Mouse (Mus musculus): ENCODE measurements around the gene AU018091. TPM values are rescaled to one million over a fixed set of nuclear protein-coding genes. Genes with fewer than 3 reads are reported as not detected.

The AU018091 gene
- not detected in 2 replicates for polyA plus RNA-seq (2015; fragmentation: Nextera tagmentation; extraction: Ambion mirVana)

DNA sequence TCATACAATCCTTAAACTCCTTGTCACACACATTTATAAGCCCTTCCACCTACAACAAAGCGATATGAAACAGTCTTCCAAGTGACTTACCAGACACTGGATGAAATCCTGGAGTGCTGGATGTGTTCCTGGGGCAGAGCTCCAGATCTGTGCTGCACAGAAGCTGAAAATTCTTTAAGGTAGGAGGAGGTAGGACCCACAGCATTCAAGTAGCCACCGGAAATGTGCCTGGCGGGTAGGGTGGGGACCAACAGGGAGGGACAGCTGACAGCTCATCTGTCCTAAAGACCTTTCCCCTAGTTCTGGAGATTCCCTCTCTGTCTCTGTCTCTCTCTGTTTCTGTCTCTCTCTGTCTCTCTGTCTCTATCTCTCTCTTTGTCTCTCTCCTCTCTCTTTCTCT is at the start of gene AU018091:
TSS of gene AU018091 (minus strand) at position 279 of the 400 bp plus-strand sequence.
- H3K4me3 ChIP-seq (ENCODE audit: low read length), result no peak within 1 kb of the TSS
- no peaks in the 10 kb centered on the region for H3K27me3 ChIP-seq (replicated peaks; ENCODE audit: control insufficient read depth, insufficient read depth, low read length)
- ATAC-seq, result no peak
- H3K36me3 ChIP-seq (ENCODE audit: control insufficient read depth, insufficient read depth, low read length), result no peaks in the 10 kb centered on the region
- H3K4me2 ChIP-seq (ENCODE audit: low read depth, low read length), result no peak within 1 kb of the TSS
- no peak within 1 kb of the TSS for H3K27ac ChIP-seq (ENCODE audit: low read length)
- H3K9me3 ChIP-seq (ENCODE audit: control insufficient read depth, low read length), result no peaks in the 10 kb centered on the region
- H3K9ac ChIP-seq (ENCODE audit: low read depth, low read length), result no peak within 1 kb of the TSS
- 59% methylated on average over 3 of the region's 3 CpGs for WGBS
- no peaks in the 10 kb centered on the region for H3K4me1 ChIP-seq (ENCODE audit: control insufficient read depth, insufficient read depth, low read length)

DNA sequence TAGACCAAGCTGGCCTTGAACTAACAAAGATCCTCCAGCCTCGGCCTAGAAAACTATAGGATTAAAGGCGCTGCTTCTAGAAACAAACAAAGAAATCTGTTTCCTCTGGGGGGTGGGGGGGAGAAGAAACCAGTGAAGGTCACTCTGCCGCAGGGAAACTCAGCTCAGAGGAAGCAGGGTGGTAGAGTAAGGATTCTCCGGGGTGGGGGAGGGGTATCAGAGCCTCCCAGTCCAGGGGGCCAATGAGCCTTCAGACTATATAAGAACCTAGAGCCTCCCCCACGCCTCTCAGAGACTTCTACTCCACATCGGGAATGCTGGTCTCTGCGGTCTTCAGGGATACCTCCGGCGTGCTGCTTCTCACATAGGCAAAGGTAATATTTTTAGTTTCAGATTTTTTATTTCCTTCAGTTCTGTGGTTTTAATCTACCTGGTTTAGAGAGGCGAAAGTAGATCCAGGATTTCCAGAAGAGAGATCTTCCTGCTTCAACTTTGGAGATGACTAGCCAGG is 48.6 kb upstream of the AU018091 start:
- Histone ChIP-seq H3K9ac (ENCODE audit: low read depth, low read length) (no peak overlapping the region), H3K4me3 (ENCODE audit: low read length) (no peak overlapping the region), H3K9me3 (ENCODE audit: control insufficient read depth, low read length) (no peaks in the 10 kb centered on the region), H3K27ac (ENCODE audit: low read length) (no peak overlapping the region), H3K36me3 (ENCODE audit: control insufficient read depth, insufficient read depth, low read length) (no peaks in the 10 kb centered on the region), H3K4me1 (ENCODE audit: control insufficient read depth, insufficient read depth, low read length) (no peaks in the 10 kb centered on the region), H3K27me3 (replicated peaks; ENCODE audit: control insufficient read depth, insufficient read depth, low read length) (peaks cover 16% of the 10 kb centered on the region; the same call in 1 of the 2 replicates), H3K4me2 (ENCODE audit: low read depth, low read length) (no peak overlapping the region)
- WGBS, result 23% methylated on average over 10 of the region's 10 CpGs
- no peak for ATAC-seq

GRCm38 (mm10) chr7:3216331-3216730 is 47.3 kb upstream of the AU018091 start:
- H3K27ac ChIP-seq (ENCODE audit: low read length), result no peak overlapping the region
- 72% methylated on average over 2 of the region's 3 CpGs for WGBS
- no peak overlapping the region for H3K4me3 ChIP-seq (ENCODE audit: low read length)
- no peaks in the 10 kb centered on the region for H3K36me3 ChIP-seq (ENCODE audit: control insufficient read depth, insufficient read depth, low read length)
- peaks cover 16% of the 10 kb centered on the region; the same call in 1 of the 2 replicates for H3K27me3 ChIP-seq (replicated peaks; ENCODE audit: control insufficient read depth, insufficient read depth, low read length)
- H3K4me2 ChIP-seq (ENCODE audit: low read depth, low read length), result no peak overlapping the region
- no peaks in the 10 kb centered on the region for H3K9me3 ChIP-seq (ENCODE audit: control insufficient read depth, low read length)
- no peaks in the 10 kb centered on the region for H3K4me1 ChIP-seq (ENCODE audit: control insufficient read depth, insufficient read depth, low read length)
- H3K9ac ChIP-seq (ENCODE audit: low read depth, low read length), result no peak overlapping the region
- no peak for ATAC-seq

DNA sequence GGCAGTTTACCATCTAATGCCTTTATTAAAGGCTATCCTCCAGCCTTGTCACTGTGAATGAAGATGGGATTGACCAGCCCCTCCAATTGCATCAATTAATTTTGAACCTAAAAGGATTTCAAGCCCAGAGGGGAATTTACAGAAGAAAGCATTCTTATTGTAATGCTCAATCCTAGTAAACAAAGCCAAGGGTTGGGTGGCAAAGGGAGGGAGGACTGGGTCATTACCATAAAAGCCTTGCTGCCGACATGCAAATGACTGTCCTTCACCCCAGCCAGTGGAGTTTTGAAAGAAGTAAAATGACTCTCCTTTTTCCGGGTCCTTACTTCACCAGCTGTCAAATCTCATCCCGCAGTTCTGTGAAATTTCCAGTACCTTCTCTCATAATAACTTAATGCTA is 44.6 kb upstream of the AU018091 start:
- H3K27ac ChIP-seq (ENCODE audit: low read length), result no peak overlapping the region
- no peak overlapping the region for H3K4me3 ChIP-seq (ENCODE audit: low read length)
- H3K36me3 ChIP-seq (ENCODE audit: control insufficient read depth, insufficient read depth, low read length), result no peaks in the 10 kb centered on the region
- no peak for ATAC-seq
- no peaks in the 10 kb centered on the region for H3K9me3 ChIP-seq (ENCODE audit: control insufficient read depth, low read length)
- H3K4me1 ChIP-seq (ENCODE audit: control insufficient read depth, insufficient read depth, low read length), result no peaks in the 10 kb centered on the region
- no peak overlapping the region for H3K4me2 ChIP-seq (ENCODE audit: low read depth, low read length)
- 28% methylated on average over 3 of the region's 3 CpGs for WGBS
- H3K9ac ChIP-seq (ENCODE audit: low read depth, low read length), result no peak overlapping the region
- H3K27me3 ChIP-seq (replicated peaks; ENCODE audit: control insufficient read depth, insufficient read depth, low read length), result no peaks in the 10 kb centered on the region

- ATAC-seq, result no peak
- H3K27me3 ChIP-seq (replicated peaks; ENCODE audit: control insufficient read depth, insufficient read depth, low read length), result no peaks in the 10 kb centered on the region
- H3K27ac ChIP-seq (ENCODE audit: low read length), result no peak overlapping the region
- WGBS, result 58% methylated on average over 1 of the region's 1 CpGs
- no peak overlapping the region for H3K4me3 ChIP-seq (ENCODE audit: low read length)
- H3K36me3 ChIP-seq (ENCODE audit: control insufficient read depth, insufficient read depth, low read length), result no peaks in the 10 kb centered on the region
- no peaks in the 10 kb centered on the region for H3K4me1 ChIP-seq (ENCODE audit: control insufficient read depth, insufficient read depth, low read length)
- H3K9me3 ChIP-seq (ENCODE audit: control insufficient read depth, low read length), result no peaks in the 10 kb centered on the region
- H3K9ac ChIP-seq (ENCODE audit: low read depth, low read length), result no peak overlapping the region
- no peak overlapping the region for H3K4me2 ChIP-seq (ENCODE audit: low read depth, low read length)
Measured at GRCm38 (mm10) chr7:3213156-3213555, 44.2 kb upstream of the AU018091 start.

DNA sequence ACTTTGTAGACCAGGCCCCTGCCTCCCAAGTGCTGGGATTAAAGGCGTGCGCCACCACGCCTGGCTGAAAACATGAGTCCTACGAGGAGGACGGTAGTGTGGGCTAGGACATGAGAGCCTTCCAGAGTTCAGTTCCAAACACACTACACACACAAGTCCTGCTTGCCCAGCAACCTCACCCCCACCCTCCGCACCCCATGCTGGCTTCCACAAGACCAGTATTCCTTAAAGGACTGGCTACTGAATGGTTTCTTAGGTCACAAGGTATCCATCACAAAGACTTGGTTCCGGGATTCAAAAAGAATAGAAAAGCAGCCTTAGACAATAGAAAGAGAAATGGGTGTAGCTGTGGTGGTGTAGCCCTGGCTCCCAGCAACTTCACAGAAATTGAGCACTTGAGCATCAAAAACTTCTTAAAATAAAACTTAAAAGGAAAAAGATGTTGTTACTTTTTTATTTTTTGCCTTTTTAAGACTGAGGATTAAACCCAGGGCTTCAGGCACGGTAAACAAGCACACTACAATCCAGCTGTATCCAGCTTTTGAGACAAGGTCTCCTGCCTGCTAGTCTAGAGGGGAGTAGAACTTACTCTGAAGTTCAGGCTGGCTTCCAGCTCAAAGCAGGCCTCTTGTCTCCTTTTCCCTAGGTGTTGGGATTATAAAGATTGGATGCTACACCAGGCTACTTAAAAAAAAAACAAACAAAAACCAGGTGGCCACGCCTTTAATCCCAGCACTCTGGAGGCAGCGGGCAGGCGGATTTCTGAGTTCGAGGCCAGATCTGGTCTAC is 43.2 kb upstream of the AU018091 start:
- no peak overlapping the region for H3K27ac ChIP-seq (ENCODE audit: low read length)
- no peaks in the 10 kb centered on the region for H3K36me3 ChIP-seq (ENCODE audit: control insufficient read depth, insufficient read depth, low read length)
- no peak overlapping the region for H3K4me2 ChIP-seq (ENCODE audit: low read depth, low read length)
- H3K4me3 ChIP-seq (ENCODE audit: low read length), result no peak overlapping the region
- H3K9ac ChIP-seq (ENCODE audit: low read depth, low read length), result no peak overlapping the region
- 73% methylated on average over 12 of the region's 12 CpGs for WGBS
- H3K4me1 ChIP-seq (ENCODE audit: control insufficient read depth, insufficient read depth, low read length), result no peaks in the 10 kb centered on the region
- ATAC-seq, result no peak
- no peaks in the 10 kb centered on the region for H3K27me3 ChIP-seq (replicated peaks; ENCODE audit: control insufficient read depth, insufficient read depth, low read length)
- H3K9me3 ChIP-seq (ENCODE audit: control insufficient read depth, low read length), result no peaks in the 10 kb centered on the region

DNA sequence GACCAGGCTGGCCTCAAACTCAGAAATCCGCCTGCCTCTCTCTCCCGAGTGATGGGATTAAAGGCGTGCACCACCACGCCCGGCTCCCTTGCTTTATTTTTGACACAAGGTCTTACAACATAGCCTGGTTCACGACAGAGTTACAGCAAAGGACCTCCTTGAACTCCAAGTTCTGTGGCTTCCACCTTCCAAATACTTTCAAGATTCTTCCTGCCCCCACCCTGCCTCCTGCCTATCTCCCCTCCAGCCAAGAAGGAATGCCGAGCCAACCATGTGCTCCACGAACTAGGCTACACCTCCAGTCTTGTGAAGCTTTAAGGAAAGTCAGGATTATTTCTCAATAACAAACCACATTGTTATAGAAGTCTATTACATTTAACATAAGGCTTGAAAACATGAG is 42.5 kb upstream of the AU018091 start:
- Histone ChIP-seq H3K27me3 (replicated peaks; ENCODE audit: control insufficient read depth, insufficient read depth, low read length) (no peaks in the 10 kb centered on the region), H3K27ac (ENCODE audit: low read length) (no peak overlapping the region), H3K4me3 (ENCODE audit: low read length) (no peak overlapping the region), H3K4me2 (ENCODE audit: low read depth, low read length) (no peak overlapping the region), H3K9ac (ENCODE audit: low read depth, low read length) (no peak overlapping the region), H3K9me3 (ENCODE audit: control insufficient read depth, low read length) (no peaks in the 10 kb centered on the region), H3K36me3 (ENCODE audit: control insufficient read depth, insufficient read depth, low read length) (no peaks in the 10 kb centered on the region), H3K4me1 (ENCODE audit: control insufficient read depth, insufficient read depth, low read length) (no peaks in the 10 kb centered on the region)
- 75% methylated on average over 8 of the region's 8 CpGs for WGBS
- ATAC-seq, result no peak

DNA sequence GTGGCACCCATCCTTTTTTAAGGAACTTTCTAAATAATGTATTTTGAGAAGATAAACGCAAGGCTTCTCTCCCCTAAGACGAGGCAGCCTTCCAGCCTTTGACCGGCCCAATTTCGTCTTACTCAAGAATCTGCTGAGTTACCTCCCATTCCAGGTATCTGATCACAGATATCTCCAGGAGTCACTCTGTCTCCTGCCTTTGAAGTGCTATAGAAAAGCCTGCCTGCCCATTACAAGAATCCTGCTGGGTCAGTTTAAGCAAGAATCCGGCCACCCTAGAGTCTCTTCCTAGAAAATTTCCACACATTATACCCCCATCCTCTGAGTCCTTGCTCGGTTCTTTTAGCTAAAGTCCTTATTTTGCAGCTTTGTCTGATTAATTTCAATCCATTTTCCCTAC is 41.6 kb upstream of the AU018091 start:
- WGBS, result 43% methylated on average over 6 of the region's 6 CpGs

GRCm38 (mm10) chr7:3206520-3206919 is 37.5 kb upstream of the AU018091 start:
- Histone ChIP-seq H3K9ac (ENCODE audit: low read depth, low read length) (no peak overlapping the region), H3K36me3 (ENCODE audit: control insufficient read depth, insufficient read depth, low read length) (no peaks in the 10 kb centered on the region), H3K4me3 (ENCODE audit: low read length) (no peak overlapping the region), H3K4me1 (ENCODE audit: control insufficient read depth, insufficient read depth, low read length) (no peaks in the 10 kb centered on the region), H3K4me2 (ENCODE audit: low read depth, low read length) (no peak overlapping the region), H3K27me3 (replicated peaks; ENCODE audit: control insufficient read depth, insufficient read depth, low read length) (no peaks in the 10 kb centered on the region), H3K9me3 (ENCODE audit: control insufficient read depth, low read length) (no peaks in the 10 kb centered on the region), H3K27ac (ENCODE audit: low read length) (no peak overlapping the region)
- ATAC-seq, result no peak
- WGBS, result 25% methylated on average over 4 of the region's 4 CpGs

More for the DNA sequence above, 41.6 kb upstream of the AU018091 start:
- Histone ChIP-seq H3K36me3 (ENCODE audit: control insufficient read depth, insufficient read depth, low read length) (no peaks in the 10 kb centered on the region), H3K4me1 (ENCODE audit: control insufficient read depth, insufficient read depth, low read length) (no peaks in the 10 kb centered on the region), H3K9ac (ENCODE audit: low read depth, low read length) (no peak overlapping the region), H3K4me2 (ENCODE audit: low read depth, low read length) (no peak overlapping the region), H3K9me3 (ENCODE audit: control insufficient read depth, low read length) (no peaks in the 10 kb centered on the region), H3K27ac (ENCODE audit: low read length) (no peak overlapping the region), H3K27me3 (replicated peaks; ENCODE audit: control insufficient read depth, insufficient read depth, low read length) (no peaks in the 10 kb centered on the region), H3K4me3 (ENCODE audit: low read length) (no peak overlapping the region)
- no peak for ATAC-seq

All from intestine, embryonic 16.5 days (tissue).